ENCODE assay signal across 8 mouse cellular contexts in the genomic region with DNA sequence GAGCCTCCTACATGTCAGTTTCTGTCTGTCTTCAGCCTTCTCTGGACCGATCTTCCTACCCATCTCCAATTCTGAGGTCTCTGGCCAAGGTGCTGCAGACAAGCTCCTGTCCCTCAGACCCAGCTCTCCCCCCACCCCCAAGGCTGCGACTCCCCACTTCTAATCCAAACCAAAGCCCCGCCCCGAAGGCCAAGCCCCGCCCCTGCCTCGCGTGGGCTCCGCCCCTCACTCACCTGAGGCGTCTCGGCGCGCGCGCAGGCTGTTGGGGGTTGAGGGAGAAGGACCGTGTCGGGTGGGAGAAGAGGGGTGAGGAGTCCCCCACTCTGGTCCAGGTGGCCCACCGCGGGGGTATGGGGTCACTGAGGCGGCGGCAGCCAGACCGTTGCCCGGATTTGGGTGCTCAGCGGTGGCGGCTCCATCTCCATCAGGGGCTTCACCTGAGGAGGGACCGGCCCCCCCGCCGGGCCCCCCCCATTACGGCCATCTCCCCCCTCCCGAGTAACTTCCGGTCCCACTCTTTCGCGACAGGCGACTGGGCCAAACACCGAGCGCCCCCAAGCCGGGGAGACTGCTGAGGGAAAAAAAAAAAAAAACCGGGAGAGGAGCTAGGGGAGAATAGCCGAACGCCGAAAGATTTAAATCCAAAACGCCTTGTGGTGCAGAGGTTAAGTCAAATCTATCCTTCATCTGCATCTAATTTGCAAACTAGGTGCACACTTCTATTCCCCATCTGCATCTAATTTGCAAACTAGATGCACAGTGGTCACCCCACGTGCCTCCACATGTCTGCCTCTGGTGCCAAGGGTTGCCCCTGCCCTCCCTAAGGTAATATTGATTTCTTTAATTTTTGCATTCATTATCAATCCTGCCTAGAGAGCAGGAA. TPM values are rescaled to one million over a fixed set of nuclear protein-coding genes. Genes with fewer than 3 reads are reported as not detected.
DNase-seq lines count a peak whose midpoint lies in the region; ATAC-seq and TF ChIP-seq lines count a peak whose summit lies in the region.

No protein-coding gene starts in this region.

- peak overlapping the region; percentile 69 for H3K4me3 ChIP-seq in G1E (ENCODE audit: low read depth, low read length)
- H3K4me3 ChIP-seq in forebrain, embryonic 14.5 days (ENCODE audit: low read depth, low read length) = peak overlapping the region; percentile 60

- WGBS in forebrain, embryonic 14.5 days = under 1% methylated on average over 42 of the region's 42 CpGs

- peaks cover 34% of the 10 kb centered on the region for H3K4me1 ChIP-seq in G1E (ENCODE audit: insufficient read depth, low read depth, low read length)
- 0 out of 2 replicates have a peak, but pooled peaks cover 6% of the 10 kb centered on the region for H3K4me1 ChIP-seq in forebrain, embryonic 14.5 days (ENCODE audit: control insufficient read depth, insufficient read depth, low read length)

- no peak for ATAC-seq in G1E (ENCODE audit: extremely low read depth, insufficient number of reproducible peaks, low FRiP score, poor library complexity, severe bottlenecking)
- peak; percentile 65 for ATAC-seq in forebrain, embryonic 14.5 days
- ATAC-seq in inflammation-experienced regulatory T-cells, adult 6 months = peak; percentile 20
- 0 out of 2 replicates have a peak, but pooled peaks have one; percentile 6 for ATAC-seq in megakaryocyte, adult 5-6 weeks (ENCODE audit: poor library complexity, severe bottlenecking)

- peak overlapping the region; percentile 75 for H3K9ac ChIP-seq in forebrain, embryonic 14.5 days (ENCODE audit: low read length)

- DNase-seq in G1E (ENCODE audit: low spot score) = no peak
- peak; percentile 85 to 88 for DNase-seq in cerebellum, adult 18-20 months
- peak; percentile 75 for DNase-seq in forebrain, embryonic 14.5 days (ENCODE audit: low spot score)
- peak; percentile 24 to 77 for DNase-seq in left cerebral cortex, postnatal 10 days (ENCODE audit: extremely low spot score in 1 of 2, low spot score in 2 of 2)
- peak; percentile 71 for DNase-seq in right cerebral cortex, postnatal 25 days
- peak; percentile 48 to 67 for DNase-seq in urinary bladder, postnatal 4 days (ENCODE audit: low spot score in 2 of 2)

- no peaks in the 10 kb centered on the region for H3K9me3 ChIP-seq in G1E (replicated peaks)
- H3K9me3 ChIP-seq in forebrain, embryonic 14.5 days (replicated peaks; ENCODE audit: control insufficient read depth, low read length) = no peaks in the 10 kb centered on the region

- peaks cover 21% of the 10 kb centered on the region for H3K36me3 ChIP-seq in G1E (replicated peaks)
- no peaks in the 10 kb centered on the region; the same call in 1 of the 2 replicates for H3K36me3 ChIP-seq in forebrain, embryonic 14.5 days (ENCODE audit: control insufficient read depth, insufficient read depth, low read length)

- no peak for TF ChIP-seq CTCF in G1E (IDR thresholded peaks at IDR 0.05; ENCODE audit: low read depth, low read length)

- no peak overlapping the region; the same call in 1 of the 2 replicates for H3K27ac ChIP-seq in forebrain, embryonic 14.5 days (ENCODE audit: low read depth, low read length)

- intact Hi-C loops in left cerebral cortex, postnatal 10 days (cut with DNase I) = no loop called here

- H3K27me3 ChIP-seq in G1E (ENCODE audit: insufficient read depth, low read length) = peaks cover 10% of the 10 kb centered on the region
- H3K27me3 ChIP-seq in forebrain, embryonic 14.5 days (replicated peaks; ENCODE audit: control insufficient read depth, insufficient read depth, low read length) = no peaks in the 10 kb centered on the region

- peak overlapping the region; percentile 68 for H3K4me2 ChIP-seq in forebrain, embryonic 14.5 days (ENCODE audit: low read length)

RNA-seq across cellular contexts. Expression of a gene that starts 4.8 kb away (rescaled TPM):
- 4.6 and 8.7 TPM in 2 replicates for total RNA-seq in G1E (2014; fragmentation: Nextera tagmentation)
- total RNA-seq in G1E (2017) = 8.1 and 8.4 TPM in 2 replicates
- polyA plus RNA-seq in G1E (2012) = 0.96 and 1.7 TPM in 2 replicates
- 9.1 and 9.8 TPM in 2 replicates for polyA plus RNA-seq in forebrain, embryonic 14.5 days (2014; fragmentation: Nextera tagmentation; extraction: Ambion mirVana)
- 10 to 100 TPM; 17.0 to 29.7 (median 24.3) TPM for polyA plus RNA-seq in inflammation-experienced regulatory T-cells, adult 6 months (2017; shearing (Covaris generic))
- 10 to 100 TPM; 11.1 to 11.8 TPM for total RNA-seq in left cerebral cortex, postnatal 10 days (2021)
- total RNA-seq in megakaryocyte, adult 5-6 weeks (2015) = 1.4 and 1.5 TPM in 2 replicates
- total RNA-seq in megakaryocyte, adult 5-6 weeks (2017) = 3.9 and 4.7 TPM in 2 replicates

RNA-seq across cellular contexts. Expression of a gene that starts 23.2 kb away (rescaled TPM):
- total RNA-seq in G1E (2014; fragmentation: Nextera tagmentation) (11.4 and 11.7 TPM in 2 replicates), G1E (2017) (1.7 and 2.8 TPM in 2 replicates)
- polyA plus RNA-seq in G1E (2012) = 6.7 and 7.0 TPM in 2 replicates
- 6.5 and 9.2 TPM in 2 replicates for polyA plus RNA-seq in forebrain, embryonic 14.5 days (2014; fragmentation: Nextera tagmentation; extraction: Ambion mirVana)
- polyA plus RNA-seq in inflammation-experienced regulatory T-cells, adult 6 months (2017; shearing (Covaris generic)) = 100 to 1,000 TPM in 2 of 3 experiments, 10 to 100 TPM in 1; 76.5 to 154 (median 110) TPM
- 10 to 100 TPM; 18.5 to 19.8 TPM for total RNA-seq in left cerebral cortex, postnatal 10 days (2021)
- total RNA-seq in megakaryocyte, adult 5-6 weeks (2015) = 0.14 TPM in 1 of 2 replicates, not detected in the other
- not detected in 2 replicates for total RNA-seq in megakaryocyte, adult 5-6 weeks (2017)

RNA-seq across cellular contexts. Expression of a gene that starts 27.0 kb away (rescaled TPM):
- total RNA-seq in G1E (2014; fragmentation: Nextera tagmentation) (49.1 TPM in 2 replicates), G1E (2017) (48.0 and 52.7 TPM in 2 replicates)
- polyA plus RNA-seq in G1E (2012) = 17.5 and 20.0 TPM in 2 replicates
- polyA plus RNA-seq in forebrain, embryonic 14.5 days (2014; fragmentation: Nextera tagmentation; extraction: Ambion mirVana) = 89.4 and 98.8 TPM in 2 replicates
- polyA plus RNA-seq in inflammation-experienced regulatory T-cells, adult 6 months (2017; shearing (Covaris generic)) = 10 to 100 TPM; 44.3 to 69.5 (median 63.9) TPM
- 100 to 1,000 TPM; 120 to 121 TPM for total RNA-seq in left cerebral cortex, postnatal 10 days (2021)
- total RNA-seq in megakaryocyte, adult 5-6 weeks (2015) = 62.8 and 64.7 TPM in 2 replicates
- total RNA-seq in megakaryocyte, adult 5-6 weeks (2017) = 77.1 and 84.0 TPM in 2 replicates

RNA-seq across cellular contexts. Expression of a gene that starts 35.0 kb away (rescaled TPM):
- total RNA-seq in G1E (2014; fragmentation: Nextera tagmentation) = 0.58 and 2.4 TPM in 2 replicates
- total RNA-seq in G1E (2017) = 0.76 and 1.0 TPM in 2 replicates
- polyA plus RNA-seq in G1E (2012) = 0.05 and 0.06 TPM in 2 replicates
- polyA plus RNA-seq in forebrain, embryonic 14.5 days (2014; fragmentation: Nextera tagmentation; extraction: Ambion mirVana) = 0.27 and 0.83 TPM in 2 replicates
- polyA plus RNA-seq in inflammation-experienced regulatory T-cells, adult 6 months (2017; shearing (Covaris generic)) = 1 to 10 TPM; 4.2 to 5.4 (median 4.3) TPM
- under 1 TPM; 0.51 to 0.63 TPM for total RNA-seq in left cerebral cortex, postnatal 10 days (2021)
- total RNA-seq in megakaryocyte, adult 5-6 weeks (2015) = 0.16 and 0.57 TPM in 2 replicates
- 0.07 and 0.73 TPM in 2 replicates for total RNA-seq in megakaryocyte, adult 5-6 weeks (2017)

RNA-seq across cellular contexts. Expression of a gene that starts 35.8 kb away (rescaled TPM):
- total RNA-seq in G1E (2014; fragmentation: Nextera tagmentation) (108 and 117 TPM in 2 replicates), G1E (2017) (109 and 113 TPM in 2 replicates)
- polyA plus RNA-seq in G1E (2012) = 34.7 and 36.3 TPM in 2 replicates
- polyA plus RNA-seq in forebrain, embryonic 14.5 days (2014; fragmentation: Nextera tagmentation; extraction: Ambion mirVana) = 41.0 and 43.8 TPM in 2 replicates
- 10 to 100 TPM; 16.8 to 38.3 (median 19.9) TPM for polyA plus RNA-seq in inflammation-experienced regulatory T-cells, adult 6 months (2017; shearing (Covaris generic))
- 1 to 10 TPM; 4.3 to 4.7 TPM for total RNA-seq in left cerebral cortex, postnatal 10 days (2021)
- 85.3 and 89.5 TPM in 2 replicates for total RNA-seq in megakaryocyte, adult 5-6 weeks (2015)
- 63.4 and 70.7 TPM in 2 replicates for total RNA-seq in megakaryocyte, adult 5-6 weeks (2017)
